Mouse (Mus musculus) CD8-positive naive resting alpha-beta T cell, adult 2 months (primary cell): ENCODE measurements around the gene Ninj1.

ENCODE experiments used
- DNase-seq, 2 experiments: peaks; one replicate each; pipeline ENCODE4 v3.0.0; 2022; ENCODE audit warnings: low read depth in 2 of 2, low spot score in 2 of 2

The Ninj1 gene

DNA sequence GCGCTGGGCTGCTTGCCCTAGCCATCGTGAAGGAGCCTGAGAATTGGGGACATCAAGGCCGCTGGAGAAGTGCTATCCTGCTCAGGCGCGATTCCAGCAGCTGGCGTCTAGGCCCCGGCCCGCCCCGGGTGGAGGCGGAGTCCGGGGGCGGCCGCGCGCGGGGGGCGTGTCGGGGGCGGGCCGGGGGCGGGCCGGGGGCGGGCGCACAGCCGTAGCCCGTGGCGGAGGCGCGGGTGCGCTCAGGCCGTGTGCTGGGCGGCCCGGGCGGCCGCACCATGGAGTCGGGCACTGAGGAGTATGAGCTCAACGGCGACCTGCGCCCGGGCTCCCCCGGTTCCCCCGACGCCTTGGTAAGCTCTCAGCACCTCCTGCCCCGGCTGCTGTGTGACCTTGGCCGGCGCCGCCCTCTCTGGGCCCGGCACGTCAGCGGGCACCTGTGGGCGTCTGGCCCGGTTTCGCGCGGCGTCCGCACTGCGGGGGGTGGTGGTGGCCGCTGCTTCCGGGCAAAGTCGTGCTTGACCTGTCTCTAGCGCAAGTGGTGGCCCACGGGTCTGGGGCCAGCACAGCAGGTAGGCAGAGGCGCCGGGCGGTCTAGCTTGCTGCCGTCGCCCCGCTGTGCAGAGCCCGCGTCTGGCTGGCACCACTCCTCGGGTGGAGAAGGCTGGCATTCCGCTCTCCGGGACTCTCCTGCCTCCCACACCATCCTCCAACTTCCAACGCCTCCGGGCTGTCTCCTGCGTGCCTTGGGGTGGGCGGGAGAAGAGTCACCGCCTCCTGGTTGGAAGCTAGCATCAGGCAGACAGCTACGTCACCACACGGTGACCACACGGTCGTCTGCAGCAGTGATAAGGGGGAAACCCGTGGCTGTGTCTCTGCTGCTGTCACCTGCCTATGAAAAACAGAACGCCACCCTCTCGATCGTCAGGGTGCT, at the start of gene Ninj1:
Gene Ninj1, plus strand, starts transcription at position 198 of the 931 bp plus-strand sequence.
- DNase-seq, result peak; percentile 82 to 84

DNA sequence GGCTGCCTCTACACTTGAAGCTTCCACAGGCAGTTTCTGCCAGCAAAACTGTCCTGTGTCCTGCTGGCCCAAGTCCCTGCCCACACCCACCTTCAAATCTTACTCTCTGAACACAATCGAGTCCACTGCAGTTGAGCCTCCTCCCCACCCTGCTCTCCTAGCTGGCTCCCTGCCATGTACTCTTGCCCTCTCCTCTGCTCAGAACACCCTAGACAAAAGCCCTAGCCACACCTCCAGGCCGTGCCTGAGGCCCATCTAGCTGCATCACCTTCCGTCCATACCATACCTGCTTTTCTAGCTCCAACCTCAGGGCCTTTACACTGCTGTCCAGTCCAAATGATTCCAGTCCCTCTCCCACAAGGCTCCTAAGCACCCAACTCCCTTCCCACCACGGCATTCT, 46.7 kb upstream of the Ninj1 start:
- DNase-seq, result no peak

DNA sequence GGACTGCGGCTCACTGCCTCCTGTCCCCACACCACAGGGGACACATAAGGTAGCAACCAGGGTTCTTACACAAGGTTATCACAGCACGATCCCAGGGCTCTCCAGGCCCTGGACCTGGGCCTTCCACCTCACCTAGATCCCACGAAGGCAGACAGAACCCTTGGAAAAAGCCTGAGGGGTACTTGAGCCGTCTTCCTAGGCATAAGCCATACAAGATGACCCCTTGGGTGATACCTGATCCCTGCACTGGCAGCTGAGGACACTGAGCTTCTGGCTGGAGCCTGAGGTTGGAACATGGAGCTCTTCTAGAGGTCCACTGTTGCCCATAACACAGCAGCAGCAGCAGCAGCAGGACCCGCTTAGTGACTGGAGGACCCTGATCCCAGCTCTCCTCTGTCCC, 44.9 kb upstream of the Ninj1 start:
- no peak for DNase-seq

DNA sequence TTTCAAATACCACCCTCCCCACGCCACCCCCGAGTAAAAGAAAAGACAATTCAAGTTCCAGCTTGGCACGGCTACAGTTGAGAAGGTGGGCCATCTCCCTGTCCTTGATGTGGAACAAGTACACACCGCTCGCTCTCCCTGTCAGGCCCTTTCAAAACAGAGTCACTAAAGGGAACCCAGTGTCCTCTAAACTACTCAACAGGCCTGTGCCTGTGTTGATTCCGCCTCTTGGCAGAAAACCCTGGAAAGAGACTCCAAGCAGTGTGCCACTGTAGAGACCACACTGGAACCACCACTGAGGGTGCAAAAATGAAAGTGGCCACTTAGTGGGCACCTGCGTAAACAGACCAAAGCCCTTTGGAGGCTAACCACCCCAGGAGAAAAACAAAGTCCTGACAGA, 44.0 kb upstream of the Ninj1 start:
- DNase-seq, result no peak

DNA sequence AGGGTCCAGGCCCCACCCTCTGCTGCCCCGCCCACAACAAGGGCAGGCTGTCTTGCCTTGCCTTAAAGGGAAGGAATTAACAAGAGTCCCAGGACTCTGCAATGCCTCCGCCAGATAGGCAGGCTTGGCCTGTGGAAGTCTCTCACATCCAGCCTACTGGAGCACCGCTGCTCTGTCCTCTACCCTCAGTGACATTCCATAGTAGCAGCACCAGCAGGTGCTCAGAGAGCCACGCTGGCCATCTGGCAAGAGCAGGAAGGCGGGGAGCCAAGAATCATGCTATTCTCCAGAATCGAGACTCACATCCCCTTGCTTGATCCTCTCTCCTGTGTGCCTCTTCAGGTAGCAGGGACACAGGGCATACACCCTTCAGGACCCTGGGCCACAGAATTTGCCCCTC, 42.8 kb upstream of the Ninj1 start:
- no peak for DNase-seq

DNA sequence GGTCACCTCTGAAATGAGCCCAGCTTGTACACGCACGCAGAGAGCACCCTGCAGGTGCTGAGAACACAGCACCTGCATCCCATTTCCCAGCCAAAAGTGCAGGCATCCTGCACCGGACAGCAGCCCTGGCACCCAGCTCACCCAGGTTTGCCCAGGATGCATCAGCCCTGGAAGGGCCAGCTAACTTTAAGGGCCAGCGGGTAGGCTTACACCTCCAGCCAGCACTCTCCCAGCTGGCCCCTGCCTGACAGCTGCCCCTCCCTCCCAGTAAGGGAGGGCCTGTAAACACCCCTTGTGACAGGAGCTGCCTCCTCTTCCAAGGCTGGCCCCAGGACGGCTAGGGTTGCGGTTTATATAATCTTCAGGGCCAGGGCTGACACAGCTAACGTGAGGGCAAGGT, 41.9 kb upstream of the Ninj1 start:
- no peak for DNase-seq

DNA sequence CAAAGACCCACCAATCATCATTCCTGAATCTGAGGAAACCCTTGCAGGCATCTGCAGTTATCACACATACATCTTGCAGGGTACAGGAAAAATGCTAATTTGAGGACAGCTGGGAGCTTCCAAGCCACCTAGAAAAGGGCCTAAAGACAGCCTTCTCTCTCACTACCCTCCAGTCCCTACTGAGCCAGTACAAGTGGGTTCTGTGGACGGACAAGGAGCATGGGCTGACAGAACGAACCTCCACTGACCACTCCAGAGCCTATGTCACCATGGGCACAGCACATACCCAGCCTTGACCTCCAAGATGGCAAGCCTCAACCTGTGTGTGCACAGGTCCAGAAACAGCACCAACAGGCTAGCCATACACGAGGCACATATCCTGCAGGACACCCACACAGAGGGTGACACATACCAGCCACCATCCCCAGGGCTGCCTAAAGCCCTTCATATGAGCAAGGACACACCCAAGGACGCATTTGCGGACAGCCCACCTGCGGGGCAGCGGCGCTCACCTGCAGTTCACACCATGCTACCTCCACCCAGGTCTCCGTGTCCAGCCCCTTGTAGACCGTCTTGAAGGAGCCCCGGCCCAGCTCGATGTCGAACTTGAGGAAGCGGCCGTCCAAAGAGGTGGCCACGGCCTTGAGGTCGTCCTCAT, 41.1 kb upstream of the Ninj1 start:
- no peak for DNase-seq

DNA sequence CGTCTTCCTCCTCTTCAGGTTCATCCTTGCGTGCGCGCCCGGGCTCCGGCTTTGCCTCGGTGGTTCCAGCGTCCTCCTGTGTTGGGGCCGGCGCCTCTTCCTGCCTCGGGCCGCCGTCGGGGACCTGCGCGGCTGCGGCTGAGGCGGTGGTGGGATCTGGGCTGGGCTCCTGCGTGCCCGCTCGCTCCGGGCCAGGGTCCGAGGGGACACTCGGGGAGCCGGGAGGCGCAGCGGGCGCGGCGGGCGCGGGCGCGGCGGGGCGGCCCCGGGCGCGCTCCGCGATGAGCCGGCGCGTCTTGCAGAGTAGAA, 40.6 kb upstream of the Ninj1 start:
- DNase-seq, result no peak

DNA sequence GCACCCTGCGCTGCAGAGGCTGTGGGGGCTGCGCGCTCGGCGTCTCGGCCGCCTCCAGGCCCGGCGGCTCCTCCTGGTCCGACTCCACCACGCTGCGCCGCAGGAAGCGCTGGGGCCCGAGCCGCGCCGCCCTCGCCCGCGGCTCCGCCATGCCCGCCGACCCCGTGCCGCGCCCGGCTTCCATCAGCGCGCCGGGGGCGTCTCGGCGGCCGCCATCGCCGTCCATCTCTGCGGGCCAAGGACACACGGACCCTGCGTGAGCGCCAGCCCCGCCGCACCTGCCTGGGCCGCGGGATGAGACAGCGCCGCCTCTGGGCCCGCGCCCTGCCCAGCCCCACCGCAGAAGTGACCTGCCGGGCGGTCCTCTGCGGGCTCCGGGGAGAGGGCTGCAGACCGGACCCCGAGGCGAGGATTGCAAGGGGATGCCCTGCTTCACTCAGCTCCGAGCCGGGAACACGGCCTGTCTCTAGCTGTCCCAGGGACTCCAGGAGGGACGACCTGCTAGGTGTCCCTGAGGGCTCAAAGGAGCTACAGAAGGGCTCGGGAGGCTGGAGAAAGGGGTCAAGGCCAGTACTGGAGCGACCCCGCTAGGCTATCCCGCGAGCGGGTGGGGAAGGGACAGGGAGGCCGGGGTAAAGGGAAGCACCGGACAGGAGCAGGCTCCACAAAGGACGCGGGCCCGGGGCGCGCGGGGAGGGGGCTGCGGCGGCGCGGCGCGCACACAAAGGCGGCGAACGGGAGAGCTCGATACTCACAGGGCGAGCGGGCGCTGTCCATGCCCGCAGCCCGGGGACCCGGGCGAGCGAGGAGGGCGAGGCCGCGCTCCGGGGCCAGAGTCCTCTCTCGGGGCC, 40.1 kb upstream of the Ninj1 start:
- DNase-seq, result no peak

DNA sequence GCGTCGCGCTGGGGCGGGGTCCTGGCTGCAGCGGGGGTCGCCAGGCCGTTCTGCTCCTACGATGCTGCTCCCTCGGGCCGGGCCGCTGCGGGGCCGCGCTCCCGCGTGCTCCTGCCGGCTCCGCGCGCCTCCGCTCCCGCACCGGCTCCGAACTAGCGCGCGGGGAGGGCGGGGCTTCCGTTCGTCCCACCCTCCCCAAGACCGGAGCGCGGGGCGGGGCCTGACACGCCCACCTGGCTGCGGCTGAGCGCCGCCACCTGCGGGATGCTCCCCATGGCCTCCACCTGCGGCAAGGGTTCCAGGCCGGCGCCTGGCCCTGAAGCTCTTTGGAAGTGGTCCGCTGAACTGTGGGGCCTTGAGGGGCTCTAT, 39.4 kb upstream of the Ninj1 start, which contains the start of gene Wnk2:
Gene Wnk2, minus strand, starts transcription at position 157 of the 369 bp plus-strand sequence.
- DNase-seq, result peak; percentile 24 to 32

DNA sequence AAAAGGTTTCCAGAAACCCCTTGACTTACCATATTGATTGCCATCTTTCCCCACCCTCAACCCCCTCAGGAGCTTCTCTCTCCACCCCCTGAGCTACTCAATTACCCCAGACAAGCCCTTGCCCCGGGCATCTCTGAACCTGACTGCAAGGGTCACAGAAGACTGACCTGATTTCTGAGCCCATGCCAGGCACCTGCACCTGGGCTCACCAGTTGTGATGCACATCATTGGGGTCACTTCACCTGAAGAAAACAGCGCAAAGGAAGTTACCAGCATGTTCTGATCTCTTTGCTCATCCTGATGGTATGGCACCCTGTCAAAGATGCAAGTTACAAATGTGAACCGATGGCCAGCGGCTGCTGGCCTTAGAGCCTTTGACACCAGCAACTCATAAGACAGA, 38.6 kb upstream of the Ninj1 start:
- no peak for DNase-seq

DNA sequence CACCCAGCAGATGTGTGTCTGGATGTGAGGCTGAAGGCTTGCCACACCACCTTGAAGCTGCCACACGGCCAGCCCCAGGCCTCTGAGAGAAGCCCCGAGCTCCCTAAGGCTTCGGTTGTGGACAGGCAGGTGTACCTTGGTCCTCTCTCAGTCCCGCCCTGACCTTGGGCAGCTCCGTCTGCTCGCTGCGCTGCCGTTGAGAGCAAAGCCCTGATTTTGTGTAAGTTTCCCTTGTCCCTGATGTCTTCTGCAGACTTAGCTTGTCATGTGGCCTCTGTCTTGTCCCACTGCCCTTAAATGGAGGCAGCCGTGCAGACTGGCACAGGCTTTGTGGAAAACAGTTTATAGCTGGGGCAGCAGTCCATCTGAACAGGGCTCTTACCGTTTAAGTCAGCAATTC, 33.3 kb upstream of the Ninj1 start:
- no peak for DNase-seq

DNA sequence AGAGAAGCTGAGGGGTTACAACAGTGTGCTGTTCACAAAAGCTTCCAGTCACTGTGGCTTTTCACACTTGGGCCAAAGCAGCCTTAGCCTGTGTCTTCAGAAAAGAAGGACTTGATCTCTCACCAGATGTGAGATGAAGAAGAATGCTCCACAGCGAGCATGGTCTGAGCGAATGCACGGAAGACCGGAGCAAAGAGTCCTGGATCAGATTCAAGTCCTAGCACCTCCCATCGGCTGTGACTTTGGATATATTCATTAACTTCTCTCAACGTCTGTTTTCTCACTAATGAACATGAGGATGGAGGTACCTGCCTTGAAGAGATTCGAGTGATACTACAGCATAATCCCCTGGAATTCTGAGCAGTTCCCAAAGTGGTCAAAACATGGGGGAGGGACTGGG, 32.7 kb upstream of the Ninj1 start:
- DNase-seq, result no peak

DNA sequence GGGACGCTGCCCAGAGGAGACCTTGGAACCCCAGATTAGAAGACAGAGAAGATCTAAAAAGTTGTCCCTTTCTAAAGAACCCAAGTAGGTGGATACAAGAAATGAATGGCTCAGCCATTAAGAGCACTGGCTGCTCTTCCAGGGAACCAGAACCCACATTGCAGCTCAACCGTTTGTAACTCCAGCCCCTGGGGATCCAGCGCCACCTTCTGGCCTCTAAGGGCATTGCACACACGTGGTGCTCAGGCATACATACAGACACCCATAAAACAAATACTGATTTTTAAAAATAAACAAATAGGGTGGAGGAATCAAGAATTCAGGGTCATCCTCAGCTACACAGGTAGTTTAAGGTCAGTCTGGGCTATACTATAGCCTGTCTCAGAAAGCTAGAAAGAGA, 30.6 kb upstream of the Ninj1 start:
- no peak for DNase-seq

DNA sequence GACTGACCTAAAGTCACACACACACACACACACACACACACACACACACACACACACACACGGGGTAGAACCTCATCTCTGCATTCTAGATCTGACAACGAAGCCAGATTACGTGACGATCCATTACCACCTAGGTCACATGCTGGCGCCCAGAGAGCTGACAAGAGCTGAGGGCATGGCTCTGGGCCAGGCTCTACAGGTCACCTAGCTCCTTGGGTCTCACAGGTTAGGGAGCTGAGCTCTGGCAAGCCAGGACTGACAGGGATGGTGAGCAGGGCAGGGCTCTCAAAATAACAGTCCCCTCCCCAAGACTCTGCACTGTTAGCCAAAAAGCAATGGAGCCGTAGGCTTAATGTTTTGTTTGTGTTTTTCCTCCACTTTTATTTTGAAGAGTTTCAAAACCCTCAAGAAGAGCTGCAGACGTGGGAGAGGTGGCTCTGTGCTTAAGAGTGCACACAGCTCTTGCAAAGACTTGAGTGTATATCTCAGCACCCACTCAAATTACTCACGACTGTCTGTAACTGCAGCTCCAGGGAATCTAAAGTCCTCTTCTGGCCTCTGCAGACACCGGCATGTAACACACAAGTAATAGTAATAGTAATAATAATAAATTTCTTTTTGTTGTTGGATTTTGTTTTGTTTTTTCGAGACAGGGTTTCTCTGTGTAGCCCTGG, 29.1 kb upstream of the Ninj1 start:
- DNase-seq, result no peak

DNA sequence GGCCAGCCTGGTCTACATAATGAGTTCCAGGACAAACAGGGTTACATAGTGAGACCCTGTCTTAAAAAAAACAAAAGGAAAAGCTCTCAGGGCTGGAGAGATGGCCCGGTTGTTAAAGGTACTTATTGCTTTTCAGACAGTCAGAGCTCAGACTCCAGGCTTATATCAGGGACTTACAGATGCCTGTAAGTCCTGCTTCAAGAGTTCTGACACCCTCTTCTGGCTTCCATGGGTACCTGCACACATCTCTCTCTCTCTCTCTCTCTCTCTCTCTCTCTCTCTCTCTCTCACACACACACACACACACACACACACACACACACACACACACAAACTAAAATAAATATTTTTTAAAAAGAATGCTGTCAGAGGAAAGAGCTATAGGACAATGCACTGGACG, 26.0 kb upstream of the Ninj1 start:
- no peak for DNase-seq

DNA sequence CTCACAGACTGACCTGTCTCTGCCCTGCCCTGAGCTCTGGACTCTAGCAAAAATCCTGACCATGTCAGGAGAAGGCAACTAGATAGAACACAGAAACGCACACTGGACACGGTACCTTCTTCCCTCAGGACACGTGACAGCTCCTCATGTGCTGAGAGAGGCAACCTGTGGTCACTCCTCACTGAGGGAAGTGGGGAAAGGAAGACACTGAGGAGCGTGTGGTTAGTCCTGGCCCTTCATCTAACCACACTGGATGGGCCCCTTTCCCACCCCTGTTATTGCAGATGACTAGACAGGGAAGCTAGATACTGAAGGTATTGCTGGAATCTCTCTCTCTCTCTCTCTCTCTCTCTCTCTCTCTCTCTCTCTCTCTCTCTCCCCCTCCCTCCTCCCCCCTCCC, 24.6 kb upstream of the Ninj1 start:
- DNase-seq, result no peak

DNA sequence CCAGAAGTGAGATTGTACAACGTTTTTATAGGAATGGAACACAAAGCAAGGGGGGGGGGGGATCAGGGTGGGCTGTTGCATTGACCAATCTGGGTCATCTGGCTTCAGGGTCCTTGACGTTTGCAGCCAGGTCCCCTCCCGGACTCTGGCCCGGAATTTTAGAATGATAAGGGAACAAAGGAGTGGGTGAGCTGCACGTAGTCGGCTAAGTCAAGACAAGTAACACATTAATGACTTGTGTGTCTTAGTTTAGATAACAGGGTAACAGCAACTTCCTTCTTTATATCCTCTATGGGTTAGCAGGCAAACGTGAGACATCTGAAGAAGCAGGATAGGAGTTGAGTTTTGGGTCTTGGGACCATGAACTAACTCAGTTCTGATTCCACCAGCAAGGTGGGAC, 23.6 kb upstream of the Ninj1 start:
- DNase-seq, result no peak

DNA sequence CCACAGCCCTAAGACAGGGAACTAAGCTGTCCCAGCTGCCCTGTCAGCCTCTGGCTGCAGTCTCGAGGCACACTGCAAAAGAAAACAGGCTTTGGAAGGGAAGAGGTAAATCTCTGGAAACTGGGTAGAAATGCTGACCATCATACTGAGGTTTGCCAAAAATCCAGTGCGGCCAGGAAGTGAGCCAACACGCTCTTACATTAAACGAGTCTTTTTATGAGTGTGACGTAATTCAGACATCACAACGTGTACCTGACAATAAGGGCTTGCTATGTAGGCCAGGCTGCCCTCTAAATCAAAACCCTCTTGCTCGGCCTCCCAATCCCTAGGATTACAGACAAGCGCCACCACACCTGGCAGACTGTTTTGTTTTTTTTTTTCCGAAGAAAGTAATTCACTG, 20.2 kb upstream of the Ninj1 start:
- DNase-seq, result no peak

DNA sequence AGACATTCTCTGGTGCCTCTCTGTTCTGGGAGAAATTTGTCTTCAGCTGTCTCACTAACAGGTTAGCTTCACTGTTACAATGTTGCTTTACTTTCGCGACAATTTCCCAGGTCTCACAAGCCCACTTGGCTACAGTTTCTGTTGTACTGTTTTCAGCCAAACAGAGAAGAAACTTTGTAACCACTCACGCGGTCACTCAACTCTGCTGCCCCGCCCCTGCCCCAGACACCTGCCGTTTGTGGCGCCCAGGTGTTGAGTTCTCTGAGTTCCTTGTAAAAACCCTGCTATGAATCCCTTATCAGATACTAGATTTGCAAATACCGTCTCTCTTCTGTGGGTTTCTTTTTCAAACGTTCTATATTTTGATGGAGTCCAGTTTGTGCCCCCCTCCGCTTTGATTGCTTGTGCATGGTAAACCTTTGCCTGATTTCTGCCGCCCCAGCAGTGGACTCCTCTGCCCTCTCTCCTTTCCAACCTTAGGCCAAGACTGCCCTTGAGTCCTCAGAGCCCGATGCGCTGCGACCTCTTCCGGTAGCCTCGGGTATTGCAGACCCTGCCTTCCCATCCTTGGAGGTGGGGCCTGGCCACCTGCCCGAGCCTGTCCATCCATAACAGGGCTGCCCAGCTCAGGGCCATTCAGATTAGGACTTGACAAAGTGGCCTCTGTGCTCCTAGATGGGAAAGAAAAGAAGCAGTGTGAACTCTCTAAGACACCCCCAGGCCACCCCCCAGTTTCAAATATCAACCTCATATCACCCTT, 17.7 kb upstream of the Ninj1 start:
- peak; percentile 67 to 69 for DNase-seq

DNA sequence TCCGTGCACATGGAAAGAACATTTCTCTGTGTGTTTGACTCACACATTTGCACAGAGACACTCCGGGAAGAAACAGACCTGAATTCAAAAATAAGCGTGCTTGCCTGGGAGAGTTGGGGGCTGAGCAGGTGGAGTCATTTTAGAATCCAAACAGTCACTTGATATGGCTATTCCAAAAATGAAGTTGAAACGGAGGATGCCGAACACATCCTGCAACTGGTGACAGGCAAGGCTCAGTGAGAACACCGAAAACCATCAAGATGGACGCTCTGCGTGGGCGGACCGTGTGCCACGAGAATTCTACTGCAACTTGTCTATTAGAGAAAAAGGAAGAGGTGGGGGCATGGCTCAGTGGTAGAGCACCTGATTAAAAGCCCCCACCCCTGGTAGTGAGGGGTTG, 16.7 kb upstream of the Ninj1 start:
- no peak for DNase-seq
